Mouse (Mus musculus) large intestine, adult 2 months (tissue): ENCODE data around the gene Rhod. TPM values are rescaled to one million over a fixed set of nuclear protein-coding genes. Genes with fewer than 3 reads are reported as not detected.
"Not testable (repeated sequence)": the region's sequence is repeated elsewhere in the genome, so short reads cannot be mapped to it uniquely, and the experiment has no call there.

Experiments used
- DNase-seq: peaks from one replicate; pipeline ENCODE4 v3.0.0-alpha.2; 2012; ENCODE audit warnings: low read depth, low spot score
- WGBS: fragments of 180-500 bp; shearing (Covaris S2); methylation state at CpG from one replicate; pipeline ENCODE4 v1.1.7; 2018; 5-methylcytosine and 5-hydroxymethylcytosine counted together
- polyA plus RNA-seq: library from polyadenylated mRNA; depleted of rRNA; stranded (reverse); fragments of >200 nt; gene quantifications from 2 replicates; pipeline ENCODE4 v1.2.3, GENCODE M21; 2012; rRNA removed

The Rhod gene
- polyA plus RNA-seq, result 46.4 and 88.5 TPM in 2 replicates

DNA sequence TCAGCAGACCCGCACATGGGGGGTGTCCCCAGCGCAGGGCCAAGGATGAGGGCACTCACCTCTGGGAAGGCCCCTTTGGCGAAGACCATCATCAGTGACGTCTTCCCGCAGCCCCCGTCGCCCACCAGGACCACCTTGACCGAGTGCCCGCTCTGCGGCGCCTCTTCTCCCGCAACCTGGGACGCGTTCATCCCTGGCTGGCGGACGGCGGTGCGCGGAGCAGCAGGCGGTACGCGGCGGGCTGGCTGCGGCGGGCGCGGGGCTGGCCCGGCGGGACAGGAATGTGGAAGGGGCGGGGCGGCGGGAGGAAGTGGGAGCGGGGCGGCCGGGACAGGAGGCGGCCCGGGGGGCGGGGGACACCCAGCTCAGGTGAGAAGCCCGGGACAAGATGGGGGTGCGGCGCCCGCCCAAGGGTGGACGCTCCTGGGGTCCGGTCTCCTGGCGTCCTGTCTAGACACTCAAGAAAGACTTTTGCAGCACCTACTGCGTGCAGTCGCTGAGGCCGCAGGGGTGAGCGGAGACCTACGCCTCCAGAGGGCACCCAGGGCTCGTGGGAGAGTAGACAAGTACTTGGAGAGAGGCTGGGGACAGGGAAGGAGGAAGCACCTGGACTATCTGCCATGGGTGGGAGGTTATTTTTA is at the start of gene Rhod:
Gene Rhod (minus strand): TSS at position 272 of the 641 bp plus-strand sequence.
- DNase-seq, result no peak

GRCm38 (mm10) chr19:4487877-4488276 is 48.6 kb upstream of the Rhod start:
- WGBS, result 30% methylated on average over 2 of the region's 2 CpGs
- DNase-seq, result no peak

More for the DNA sequence above, at the start of gene Rhod:
- 1% methylated on average over 50 of the region's 51 CpGs for WGBS

DNA sequence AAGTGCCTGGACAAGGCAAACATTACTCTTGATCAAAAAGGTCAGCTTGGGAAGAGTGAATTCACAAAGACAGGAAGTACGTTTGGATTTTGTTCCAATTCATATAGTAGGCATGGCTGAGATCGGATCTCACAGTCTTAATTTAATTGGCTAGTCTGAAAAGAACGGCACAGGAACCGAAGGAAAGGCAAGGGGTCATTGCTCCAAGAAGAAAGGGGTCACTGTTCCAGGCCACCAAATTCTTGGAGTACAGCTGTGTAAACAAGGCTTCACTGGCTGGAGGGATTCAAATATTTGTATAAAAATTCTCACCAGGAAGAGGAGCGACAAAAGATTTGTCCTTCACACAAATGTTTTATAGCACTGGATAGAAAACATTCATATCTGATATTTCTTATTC is 45.8 kb upstream of the Rhod start:
- 18% methylated on average over 5 of the region's 5 CpGs for WGBS
- DNase-seq, result no peak

- 89% methylated on average over 3 of the region's 3 CpGs for WGBS
- no peak for DNase-seq
Measured at GRCm38 (mm10) chr19:4482111-4482859, 43.1 kb upstream of the Rhod start.

GRCm38 (mm10) chr19:4481326-4481725 is 42.1 kb upstream of the Rhod start:
- 23% methylated on average over 4 of the region's 4 CpGs for WGBS
- DNase-seq, result no peak

DNA sequence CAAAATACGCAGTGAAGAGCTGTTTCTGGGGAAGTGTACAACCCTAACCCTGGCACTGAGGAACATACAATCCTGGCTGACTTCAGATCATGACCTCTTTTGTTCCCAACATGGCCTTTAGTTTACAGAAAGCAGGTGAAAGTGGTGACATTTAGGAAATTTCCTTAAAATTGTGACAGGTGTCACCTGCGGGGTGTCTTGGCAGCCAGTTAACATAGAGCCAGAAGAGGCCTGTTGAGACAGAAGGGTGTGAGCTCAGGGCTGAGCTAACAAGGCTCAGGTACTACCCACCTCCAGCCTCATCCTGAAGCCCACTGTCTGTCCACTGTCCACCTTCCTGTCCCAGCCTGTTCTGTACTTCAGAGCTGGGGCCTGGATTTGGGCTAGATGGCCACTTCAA is 40.8 kb upstream of the Rhod start:
- no peak for DNase-seq
- 85% methylated on average over 2 of the region's 2 CpGs for WGBS

DNA sequence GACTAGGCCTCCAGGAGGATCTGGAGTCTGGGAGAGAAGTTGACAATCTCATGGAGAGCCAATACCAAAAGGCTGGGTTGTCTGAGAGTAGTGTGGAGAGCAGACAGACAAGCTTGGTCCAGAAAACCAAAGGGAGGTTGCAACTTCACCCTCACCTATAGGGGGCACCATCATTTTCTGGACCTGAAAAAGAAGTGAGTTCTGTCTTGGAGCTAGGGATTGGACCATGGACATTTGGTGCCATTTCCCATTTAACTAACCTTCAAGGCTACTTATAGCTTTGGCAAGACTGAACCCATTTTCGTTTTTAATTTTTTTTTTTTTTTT is 38.9 kb upstream of the Rhod start:
- no peak for DNase-seq
- WGBS, result 15% methylated on average over 1 of the region's 1 CpGs

DNA sequence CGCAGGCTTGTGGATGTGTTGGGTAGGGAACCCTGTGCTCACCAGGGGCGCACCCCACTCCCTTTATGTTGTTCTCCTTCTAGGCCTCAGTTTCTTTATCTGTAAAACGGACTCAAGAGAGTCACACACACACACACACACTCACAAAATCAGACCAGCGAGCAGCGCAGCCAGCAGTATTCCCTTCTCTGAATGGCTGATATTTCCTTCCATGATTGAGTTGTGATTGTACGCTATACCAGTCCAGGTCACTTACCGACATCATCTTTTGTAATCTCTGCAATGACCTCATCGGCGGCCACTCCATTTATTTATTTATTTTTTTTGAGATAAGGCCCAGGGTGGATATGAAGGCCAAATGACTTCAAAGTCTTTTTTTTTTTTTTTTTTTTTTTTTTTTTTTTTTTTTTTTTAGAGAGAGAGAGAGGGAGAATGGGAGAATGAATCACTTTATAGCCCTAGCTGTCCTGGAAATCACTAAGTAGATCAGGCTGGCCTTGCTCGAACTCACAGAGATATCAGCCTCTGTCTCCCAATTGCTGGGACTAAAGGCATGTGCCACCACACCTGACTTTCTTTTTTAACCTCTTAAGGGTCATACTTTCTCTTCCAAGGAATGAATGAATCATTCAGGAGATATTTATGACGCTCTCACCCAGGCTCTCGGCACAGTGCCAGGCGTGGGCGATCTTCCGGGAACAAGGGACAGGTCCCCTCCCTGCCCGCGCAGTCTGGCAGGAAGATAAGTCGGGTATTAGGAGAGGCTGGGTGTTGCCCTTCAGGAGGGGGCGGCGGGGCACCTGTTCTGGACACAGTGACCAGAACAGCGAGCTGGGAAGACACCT is 38.3 kb upstream of the Rhod start, which contains the start of gene Syt12:
Gene Syt12 (minus strand): TSS at position 103 of the 845 bp plus-strand sequence.
- peak; percentile 92 for DNase-seq
- WGBS, result 8% methylated on average over 21 of the region's 21 CpGs

GRCm38 (mm10) chr19:4476601-4477257 is 37.5 kb upstream of the Rhod start:
- WGBS, result 1% methylated on average over 64 of the region's 70 CpGs

GRCm38 (mm10) chr19:4475224-4475925 is 36.1 kb upstream of the Rhod start:
- no peak for DNase-seq
- 86% methylated on average over 11 of the region's 11 CpGs for whole genome bisulfite sequencing

More at GRCm38 (mm10) chr19:4476601-4477257, 37.5 kb upstream of the Rhod start:
- no peak for DNase-seq

- no peak for DNase-seq
- WGBS, result 79% methylated on average over 3 of the region's 3 CpGs
Measured at GRCm38 (mm10) chr19:4474739-4475138, 35.5 kb upstream of the Rhod start.

GRCm38 (mm10) chr19:4473549-4473948 is 34.3 kb upstream of the Rhod start:
- WGBS, result 83% methylated on average over 5 of the region's 5 CpGs
- no peak for DNase-seq

- DNase-seq, result no peak
- WGBS, result 34% methylated on average over 5 of the region's 5 CpGs
Measured at GRCm38 (mm10) chr19:4468363-4468762, 29.1 kb upstream of the Rhod start.

- 82% methylated on average over 4 of the region's 4 CpGs for WGBS
- no peak for DNase-seq
Measured at GRCm38 (mm10) chr19:4464666-4465065, 25.4 kb upstream of the Rhod start.

- DNase-seq, result no peak
- WGBS, result 73% methylated on average over 8 of the region's 8 CpGs
Measured at GRCm38 (mm10) chr19:4461981-4462380, 22.7 kb upstream of the Rhod start.

- WGBS, result 14% methylated on average over 11 of the region's 11 CpGs
- DNase-seq, result no peak
Measured at GRCm38 (mm10) chr19:4456227-4456626, 17.0 kb upstream of the Rhod start.

DNA sequence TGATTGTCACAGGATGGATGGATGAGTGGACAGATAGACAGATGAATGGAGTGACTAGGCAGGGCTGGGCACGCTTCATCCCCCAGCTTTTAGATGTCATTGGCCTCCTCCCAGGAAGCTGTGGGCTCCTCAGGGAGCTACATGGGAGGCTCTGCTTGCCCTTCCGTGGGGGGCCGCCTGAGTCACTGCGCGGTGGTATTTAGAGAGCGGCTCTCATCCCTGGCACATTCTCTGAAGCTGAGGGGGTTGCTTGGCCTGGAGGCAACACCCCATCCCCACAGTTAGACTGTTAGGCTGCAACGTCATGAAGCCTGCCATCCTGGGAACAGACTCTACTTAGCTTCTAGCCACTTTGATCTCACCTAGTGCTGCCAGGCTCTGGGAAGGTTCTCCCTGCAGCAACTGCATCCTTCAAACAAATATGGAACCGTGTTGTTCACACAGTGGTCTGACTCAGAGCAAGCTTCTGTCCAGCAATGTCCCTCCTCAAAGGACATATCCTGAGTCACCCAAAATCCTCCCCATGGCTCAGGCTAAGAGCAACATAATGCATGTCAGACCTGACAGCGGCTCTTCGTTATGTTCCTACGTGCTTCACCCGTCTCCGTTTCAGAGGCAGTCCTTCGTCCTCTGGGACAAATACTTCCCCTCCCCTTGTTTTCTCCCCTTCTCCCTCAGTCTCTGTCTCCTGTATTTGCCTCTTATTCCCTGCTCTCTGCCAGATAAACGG is 16.0 kb upstream of the Rhod start:
- DNase-seq, result no peak
- 85% methylated on average over 15 of the region's 15 CpGs for WGBS

- 38% methylated on average over 1 of the region's 1 CpGs for WGBS
- DNase-seq, result not testable (repeated sequence)
Measured at GRCm38 (mm10) chr19:4454040-4454439, 14.8 kb upstream of the Rhod start.

DNA sequence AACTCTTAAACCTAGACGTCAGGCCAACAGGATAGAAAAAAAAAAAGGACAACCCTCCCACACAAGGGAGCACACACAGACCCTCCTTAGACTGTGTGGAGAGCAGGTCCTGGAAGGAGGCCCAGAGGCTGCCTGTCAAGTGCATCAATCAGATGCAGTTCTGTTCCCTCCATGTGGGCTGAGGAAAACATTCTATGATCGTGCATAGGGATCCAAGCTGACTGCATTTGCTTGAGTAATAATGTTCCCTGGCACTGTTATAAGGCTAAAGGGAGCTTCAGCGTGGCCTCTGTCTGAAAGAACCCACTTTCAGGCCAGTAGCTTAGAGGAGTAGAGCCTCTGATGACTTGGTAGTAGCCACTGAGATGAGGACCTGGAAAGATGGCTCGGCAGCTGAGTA is 13.3 kb upstream of the Rhod start:
- DNase-seq, result no peak
- WGBS, result 65% methylated on average over 4 of the region's 4 CpGs
